Mouse (Mus musculus): ENCODE measurements at regions not wholly inside any gene's neighbourhood (a gene's known extent, or its start where the extent isn't known, plus 50 kb on each side); places are given as distances from the start of the nearest gene placed in this dataset.

DNA sequence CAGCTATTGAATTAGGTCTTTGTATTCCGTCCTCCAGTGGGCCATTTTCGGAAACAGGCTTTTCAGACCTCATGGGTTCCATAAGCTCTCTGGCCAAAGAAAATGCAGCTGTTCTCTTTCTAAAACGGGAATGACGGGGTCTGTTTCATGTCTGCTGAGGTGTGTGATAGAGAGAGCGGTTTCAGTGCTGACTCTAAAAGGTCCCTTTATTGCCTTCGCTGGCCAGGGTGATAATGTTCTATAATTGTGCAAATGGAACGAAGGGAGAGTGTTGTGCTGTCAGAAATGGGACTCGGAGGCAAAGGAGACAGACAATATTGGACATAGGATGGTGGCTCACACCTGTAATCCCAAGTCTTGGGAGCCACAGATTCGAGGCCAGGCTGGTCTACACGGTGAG is 53.5 kb upstream of the Osbpl8 start:
- Histone ChIP-seq H3K9ac (no peak overlapping the region), H3K4me2 (replicated peaks) (no peak overlapping the region), H3K4me3 (replicated peaks) (no peak overlapping the region), H3K27me3 (no peaks in the 10 kb centered on the region), H3K9me3 (replicated peaks) (no peaks in the 10 kb centered on the region), H3K27ac (replicated peaks) (no peak overlapping the region), H3K36me3 (no peaks in the 10 kb centered on the region), H3K4me1 (no peaks in the 10 kb centered on the region)
- no peak for ATAC-seq (ENCODE audit: insufficient number of reproducible peaks, low FRiP score, low TSS enrichment, low read depth)
- WGBS, result 74% methylated on average over 10 of the region's 10 CpGs

DNA sequence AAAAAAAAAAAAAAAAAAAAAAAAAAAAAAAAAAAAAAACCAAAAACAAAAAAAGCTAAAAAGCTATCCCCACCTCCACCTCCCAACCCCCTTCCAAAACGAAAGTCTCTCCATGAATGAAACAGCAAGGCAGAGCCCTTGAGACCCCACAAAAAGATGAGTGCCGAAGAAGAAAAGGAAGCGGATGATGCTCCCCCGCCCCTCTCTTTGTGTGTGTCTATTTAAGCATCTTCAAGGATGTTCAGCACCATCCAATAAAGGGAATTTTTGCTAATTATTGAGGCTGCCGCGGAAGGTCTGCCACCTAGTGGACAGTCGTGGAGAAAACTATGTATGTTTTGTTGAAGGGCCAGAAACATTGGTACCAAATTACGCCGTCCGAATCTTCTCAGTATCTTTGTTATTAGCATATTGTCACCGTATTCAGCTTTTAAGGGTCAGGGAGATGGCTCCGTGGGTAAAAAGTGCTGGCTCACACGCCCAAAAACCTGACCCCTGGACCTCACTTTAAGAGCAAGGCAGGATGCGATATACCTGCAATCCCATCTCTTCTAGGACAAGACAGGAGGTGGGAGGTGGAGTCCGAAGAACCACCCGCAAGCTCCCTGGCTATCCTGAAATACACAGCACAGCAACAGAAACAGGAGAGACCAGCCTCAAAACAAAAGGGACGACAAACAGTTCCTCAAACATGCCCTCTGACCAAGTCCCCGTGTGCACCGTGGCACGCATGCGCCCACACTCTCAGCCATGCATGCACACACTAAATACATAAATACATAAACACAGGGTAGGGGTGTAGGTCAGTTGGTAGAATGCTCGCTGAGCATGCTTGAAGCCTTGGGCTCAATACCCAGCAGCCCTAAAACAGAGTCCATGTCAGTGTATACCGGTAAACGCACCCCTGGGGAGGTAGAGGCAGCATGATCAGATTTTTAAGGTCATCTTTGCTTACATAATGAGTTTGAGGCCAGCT is 55.6 kb upstream of the Osbpl8 start:
- Histone ChIP-seq H3K4me2 (replicated peaks) (peak overlapping the region; percentile 30; the same call in 1 of the 2 replicates), H3K4me1 (no peaks in the 10 kb centered on the region), H3K9me3 (replicated peaks) (no peaks in the 10 kb centered on the region), H3K27me3 (no peaks in the 10 kb centered on the region), H3K36me3 (no peaks in the 10 kb centered on the region), H3K9ac (no peak overlapping the region), H3K27ac (replicated peaks) (no peak overlapping the region), H3K4me3 (replicated peaks) (peak overlapping the region; percentile 28)
- whole genome bisulfite sequencing, result 47% methylated on average over 24 of the region's 24 CpGs
- no peak for ATAC-seq (ENCODE audit: insufficient number of reproducible peaks, low FRiP score, low TSS enrichment, low read depth)

DNA sequence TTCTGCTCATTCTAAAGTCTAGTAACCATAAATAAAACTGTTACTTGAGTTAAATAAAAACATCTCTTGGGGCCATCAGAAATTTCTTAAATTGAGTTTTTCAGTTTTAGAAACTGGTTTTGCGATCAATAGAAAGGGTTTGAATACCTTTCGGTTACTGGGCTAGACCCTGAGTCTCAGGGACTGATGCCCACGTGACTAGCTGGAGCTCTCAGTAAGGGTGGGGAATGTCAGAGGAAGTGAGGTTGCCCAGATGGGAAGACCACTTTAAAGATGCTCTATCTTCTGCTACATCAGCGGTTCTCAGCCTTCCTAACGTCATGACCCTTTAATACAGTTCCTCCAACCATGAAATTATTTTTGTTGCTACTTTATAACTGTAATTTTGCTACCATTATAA is 56.7 kb upstream of the Osbpl8 start:
- Histone ChIP-seq H3K9ac (no peak overlapping the region), H3K4me2 (replicated peaks) (no peak overlapping the region), H3K4me1 (no peaks in the 10 kb centered on the region), H3K9me3 (replicated peaks) (no peaks in the 10 kb centered on the region), H3K27me3 (no peaks in the 10 kb centered on the region), H3K36me3 (no peaks in the 10 kb centered on the region), H3K27ac (replicated peaks) (no peak overlapping the region), H3K4me3 (replicated peaks) (no peak overlapping the region)
- 83% methylated on average over 5 of the region's 5 CpGs for WGBS
- no peak for ATAC-seq (ENCODE audit: insufficient number of reproducible peaks, low FRiP score, low TSS enrichment, low read depth)

DNA sequence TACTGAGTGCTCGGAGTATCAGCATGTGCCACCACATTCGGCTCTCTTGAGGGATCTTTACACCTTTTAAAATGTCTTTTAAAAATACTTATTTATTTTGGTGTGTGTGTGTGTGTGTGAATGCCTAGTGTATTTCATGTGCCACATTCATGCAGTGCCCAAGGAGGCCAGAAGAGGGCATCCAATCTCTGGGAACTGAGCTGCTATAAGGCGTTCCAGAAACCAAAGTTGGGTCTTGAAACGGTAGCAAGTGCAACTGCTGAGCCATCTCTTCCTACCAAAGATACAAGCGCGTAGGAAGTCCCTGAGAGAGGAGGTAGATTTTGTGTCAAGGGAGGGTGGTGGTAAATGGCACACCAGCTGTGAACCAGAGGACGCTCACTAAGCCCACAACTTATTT is 57.2 kb upstream of the Osbpl8 start:
- Histone ChIP-seq H3K4me3 (replicated peaks) (no peak overlapping the region), H3K4me2 (replicated peaks) (no peak overlapping the region), H3K9me3 (replicated peaks) (no peaks in the 10 kb centered on the region), H3K9ac (no peak overlapping the region), H3K27ac (replicated peaks) (no peak overlapping the region), H3K4me1 (0 out of 2 replicates have a peak, but pooled peaks cover 2% of the 10 kb centered on the region), H3K27me3 (no peaks in the 10 kb centered on the region), H3K36me3 (no peaks in the 10 kb centered on the region)
- WGBS, result 73% methylated on average over 7 of the region's 7 CpGs
- no peak for ATAC-seq (ENCODE audit: insufficient number of reproducible peaks, low FRiP score, low TSS enrichment, low read depth)

DNA sequence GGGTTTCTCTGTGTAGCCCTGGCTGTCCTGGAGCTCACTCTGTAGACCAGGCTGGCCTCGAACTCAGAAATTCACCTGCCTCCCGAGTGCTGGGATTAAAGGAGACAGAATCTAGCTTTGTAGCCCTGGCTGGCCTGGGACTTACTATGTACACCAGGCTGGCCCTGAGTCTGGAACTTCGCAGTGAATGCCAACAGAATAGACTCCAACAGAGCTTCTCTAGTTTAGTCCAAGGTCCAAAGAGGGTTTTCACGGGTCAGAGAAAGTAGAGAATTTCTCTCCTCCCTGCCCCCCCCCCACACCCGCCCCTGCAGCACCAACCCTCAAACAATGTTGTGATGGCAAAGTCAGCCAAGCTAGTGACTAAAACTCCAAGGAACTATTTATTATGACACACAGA is 58.1 kb upstream of the Osbpl8 start:
- Histone ChIP-seq H3K4me1 (peaks cover 5% of the 10 kb centered on the region; the same call in 1 of the 2 replicates), H3K9me3 (replicated peaks) (no peaks in the 10 kb centered on the region), H3K36me3 (no peaks in the 10 kb centered on the region), H3K4me3 (replicated peaks) (no peak overlapping the region), H3K27me3 (no peaks in the 10 kb centered on the region), H3K4me2 (replicated peaks) (no peak overlapping the region), H3K27ac (replicated peaks) (no peak overlapping the region), H3K9ac (no peak overlapping the region)
- ATAC-seq (ENCODE audit: insufficient number of reproducible peaks, low FRiP score, low TSS enrichment, low read depth), result no peak
- 86% methylated on average over 5 of the region's 5 CpGs for WGBS

DNA sequence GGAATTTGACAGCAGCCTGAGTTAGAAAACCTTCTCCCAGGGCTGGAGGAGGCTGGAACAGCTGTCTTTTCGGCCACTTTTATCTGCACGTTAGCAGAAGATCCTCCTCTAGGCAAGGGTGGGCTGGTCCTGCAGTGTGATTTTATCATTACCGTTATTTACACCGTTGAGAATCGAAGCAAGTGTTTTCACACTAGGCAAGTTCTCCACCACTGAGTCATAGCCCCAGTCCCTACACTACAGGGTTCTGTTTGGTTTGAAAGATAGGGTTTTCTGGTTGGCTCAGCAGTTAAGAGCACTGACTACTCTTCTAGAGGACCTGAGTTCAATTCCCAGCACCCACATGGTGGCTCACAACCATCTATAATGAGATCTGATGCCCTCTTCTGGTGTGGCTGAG is 58.9 kb upstream of the Osbpl8 start:
- ATAC-seq (ENCODE audit: insufficient number of reproducible peaks, low FRiP score, low TSS enrichment, low read depth), result no peak

DNA sequence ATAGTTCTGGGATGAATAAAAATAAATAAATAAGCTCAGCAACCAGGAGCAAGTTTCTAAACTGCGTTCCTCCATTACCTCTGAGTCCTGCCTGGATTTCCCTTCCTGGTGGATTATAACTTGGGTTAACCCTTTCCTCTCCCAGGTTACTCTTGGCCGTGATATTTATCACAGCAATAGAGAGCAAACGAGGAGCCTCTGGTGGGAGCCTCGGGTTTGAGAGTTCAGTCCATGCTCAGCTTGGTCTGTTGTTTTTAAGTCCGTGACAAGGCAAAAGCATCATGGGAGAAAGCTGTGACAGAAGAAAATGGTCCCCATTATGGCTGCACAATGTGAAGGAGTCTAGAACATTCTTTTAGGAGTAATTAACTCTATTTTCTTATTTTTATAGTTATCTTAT is 61.0 kb upstream of the Osbpl8 start:
- H3K27ac ChIP-seq (replicated peaks), result no peak overlapping the region
- no peaks in the 10 kb centered on the region for H3K27me3 ChIP-seq
- no peak overlapping the region for H3K9ac ChIP-seq
- ATAC-seq (ENCODE audit: insufficient number of reproducible peaks, low FRiP score, low TSS enrichment, low read depth), result no peak
- no peaks in the 10 kb centered on the region for H3K36me3 ChIP-seq
- no peaks in the 10 kb centered on the region for H3K9me3 ChIP-seq (replicated peaks)
- WGBS, result 78% methylated on average over 5 of the region's 5 CpGs
- H3K4me3 ChIP-seq (replicated peaks), result no peak overlapping the region
- peaks cover 9% of the 10 kb centered on the region for H3K4me1 ChIP-seq
- no peak overlapping the region for H3K4me2 ChIP-seq (replicated peaks)

More for the DNA sequence above, 58.9 kb upstream of the Osbpl8 start:
- Histone ChIP-seq H3K4me2 (replicated peaks) (no peak overlapping the region), H3K4me1 (peaks cover 5% of the 10 kb centered on the region; the same call in 1 of the 2 replicates), H3K27me3 (no peaks in the 10 kb centered on the region), H3K27ac (replicated peaks) (no peak overlapping the region), H3K9ac (no peak overlapping the region), H3K9me3 (replicated peaks) (no peaks in the 10 kb centered on the region), H3K4me3 (replicated peaks) (no peak overlapping the region), H3K36me3 (no peaks in the 10 kb centered on the region)
- WGBS, result 89% methylated on average over 5 of the region's 5 CpGs

DNA sequence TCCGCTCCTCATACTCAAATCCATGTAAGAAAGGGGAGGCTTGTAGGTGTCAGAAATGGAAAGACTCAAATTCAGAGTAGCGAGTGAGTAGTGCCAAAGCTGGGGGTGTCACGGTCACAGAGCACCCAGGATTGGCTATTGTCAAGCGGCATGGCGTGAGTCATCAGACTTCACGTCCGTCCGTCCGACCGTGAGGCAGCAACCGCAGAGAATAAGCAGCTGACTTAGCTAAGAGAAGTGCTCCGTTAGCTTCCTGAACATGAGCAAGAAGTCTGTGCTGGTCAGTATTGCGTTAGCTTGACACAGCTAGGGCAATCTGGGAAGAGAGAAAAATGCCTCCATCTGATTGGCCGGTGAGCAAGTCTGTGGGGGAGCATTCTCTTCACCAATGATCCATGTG is 61.5 kb upstream of the Osbpl8 start:
- no peak for ATAC-seq (ENCODE audit: insufficient number of reproducible peaks, low FRiP score, low TSS enrichment, low read depth)
- peaks cover 9% of the 10 kb centered on the region for H3K4me1 ChIP-seq
- 82% methylated on average over 14 of the region's 14 CpGs for WGBS
- no peaks in the 10 kb centered on the region for H3K27me3 ChIP-seq
- H3K9me3 ChIP-seq (replicated peaks), result no peaks in the 10 kb centered on the region
- no peak overlapping the region for H3K27ac ChIP-seq (replicated peaks)
- no peak overlapping the region for H3K4me2 ChIP-seq (replicated peaks)
- no peak overlapping the region for H3K9ac ChIP-seq
- no peak overlapping the region for H3K4me3 ChIP-seq (replicated peaks)
- H3K36me3 ChIP-seq, result no peaks in the 10 kb centered on the region

DNA sequence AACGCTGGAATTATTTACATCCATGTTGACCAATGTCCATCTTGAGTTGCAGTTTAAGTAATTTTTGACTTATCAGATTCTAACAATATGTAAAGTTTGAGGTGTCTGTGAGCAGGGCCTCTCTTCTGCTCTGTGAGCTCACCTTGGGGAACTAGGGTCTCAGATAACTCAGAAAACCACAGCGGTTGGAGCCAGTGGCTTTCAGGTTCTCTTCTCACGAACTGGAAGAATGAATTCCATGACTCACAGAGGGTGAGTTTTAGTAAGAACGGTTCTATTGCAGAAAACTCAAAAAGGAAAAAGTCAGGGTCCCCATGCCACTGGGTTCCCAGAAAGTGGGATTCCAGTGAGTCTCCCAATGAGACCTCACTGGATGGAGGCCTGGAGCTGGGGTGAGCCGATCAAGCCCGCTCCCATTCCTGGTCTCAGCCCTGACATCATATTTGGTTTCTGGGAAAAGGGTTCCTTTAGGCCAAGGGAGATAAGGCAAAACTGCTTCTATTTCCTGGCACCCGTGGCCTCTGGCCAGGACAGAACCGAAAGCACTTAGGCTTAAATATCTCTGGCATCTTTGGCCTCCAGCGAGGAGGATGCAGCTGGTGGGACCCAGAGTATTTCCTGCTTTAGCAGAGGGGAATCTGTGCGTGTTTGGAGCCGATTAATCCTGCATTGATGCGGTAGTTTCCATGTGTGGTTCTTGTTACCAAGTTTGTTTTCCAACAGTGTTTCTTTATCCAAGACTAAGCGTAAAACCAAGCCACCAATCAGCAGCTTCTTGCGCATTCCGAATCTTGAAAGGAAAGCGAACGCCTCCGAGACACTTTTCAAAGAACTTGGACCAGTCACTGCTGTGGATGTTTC is 62.4 kb upstream of the Osbpl8 start:
- H3K9me3 ChIP-seq (replicated peaks), result no peaks in the 10 kb centered on the region
- H3K4me1 ChIP-seq, result peaks cover 9% of the 10 kb centered on the region
- 46% methylated on average over 18 of the region's 18 CpGs for WGBS
- H3K27me3 ChIP-seq, result no peaks in the 10 kb centered on the region
- no peak overlapping the region for H3K4me2 ChIP-seq (replicated peaks)
- no peak overlapping the region for H3K27ac ChIP-seq (replicated peaks)
- no peak for ATAC-seq (ENCODE audit: insufficient number of reproducible peaks, low FRiP score, low TSS enrichment, low read depth)
- H3K9ac ChIP-seq, result no peak overlapping the region
- H3K4me3 ChIP-seq (replicated peaks), result no peak overlapping the region
- H3K36me3 ChIP-seq, result no peaks in the 10 kb centered on the region

DNA sequence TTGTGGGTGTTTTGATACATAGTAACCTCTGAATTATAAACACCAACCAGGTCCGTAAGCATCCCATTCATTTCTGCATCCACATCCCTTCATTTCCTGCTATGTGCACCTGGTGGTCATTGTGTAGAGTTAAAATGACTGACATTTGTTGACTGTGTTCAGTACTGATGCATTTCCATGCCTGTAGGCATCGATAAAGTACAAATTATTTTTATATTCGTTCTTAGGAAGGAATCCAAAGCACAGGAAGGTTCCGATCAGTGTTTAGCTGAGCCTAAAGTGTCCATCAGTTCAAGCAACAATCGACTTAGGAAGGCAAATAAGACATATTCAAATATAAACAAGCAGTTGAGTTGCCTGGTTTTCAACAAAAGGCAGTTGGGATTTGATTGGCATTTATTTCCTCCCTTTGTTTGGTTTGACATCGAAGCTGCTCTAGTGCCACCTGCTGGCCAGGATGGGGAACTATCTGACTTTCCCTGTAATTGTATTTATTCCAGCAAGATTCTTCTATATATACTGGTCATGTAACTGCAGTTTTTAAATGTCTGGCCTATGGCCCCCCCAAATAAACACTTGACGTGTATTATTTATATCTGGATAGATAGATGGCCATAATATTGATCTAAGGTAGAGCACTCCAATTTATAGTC is 64.6 kb upstream of the Osbpl8 start:
- Histone ChIP-seq H3K36me3 (no peaks in the 10 kb centered on the region), H3K9me3 (replicated peaks) (no peaks in the 10 kb centered on the region), H3K4me2 (replicated peaks) (no peak overlapping the region), H3K4me3 (replicated peaks) (no peak overlapping the region), H3K27me3 (no peaks in the 10 kb centered on the region), H3K27ac (replicated peaks) (no peak overlapping the region), H3K4me1 (peaks cover 9% of the 10 kb centered on the region), H3K9ac (no peak overlapping the region)
- no peak for ATAC-seq (ENCODE audit: insufficient number of reproducible peaks, low FRiP score, low TSS enrichment, low read depth)
- 38% methylated on average over 7 of the region's 7 CpGs for WGBS

Data from embryonic facial prominence, embryonic 15.5 days (tissue).